Mouse (Mus musculus): Measurements from ENCODE around the gene Zfp787. TPM values are rescaled to one million over a fixed set of nuclear protein-coding genes. Genes with fewer than 3 reads are reported as not detected.

The Zfp787 gene
- total and polyA plus RNA-seq, 3 experiments = 22.7 to 28.8 TPM; not detected in 1

DNA sequence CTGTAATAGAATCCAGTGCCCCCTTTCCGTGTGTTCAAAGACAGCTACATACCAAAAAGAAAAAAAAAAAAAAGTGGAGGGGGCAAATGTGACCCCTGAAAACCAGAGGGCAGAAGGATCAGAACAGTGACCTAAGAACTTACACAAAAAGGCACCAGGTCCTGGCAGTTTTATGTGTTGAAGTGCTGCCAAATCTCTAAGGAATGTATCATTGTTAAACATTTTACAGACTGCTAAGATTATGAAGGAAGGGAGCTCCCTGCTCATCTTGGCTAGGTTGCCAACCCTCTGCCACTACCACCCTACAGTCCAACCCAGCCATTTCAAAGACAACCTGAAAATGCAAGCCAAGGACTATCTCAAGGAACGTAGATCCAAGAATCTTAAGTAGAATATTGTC lies 30.4 kb upstream of the Zfp787 start (continued):
- TF ChIP-seq CHD1 (IDR thresholded peaks at IDR 0.05; ENCODE audit: low read depth, low read length) = no peak
- no peak for TF ChIP-seq TBP (IDR thresholded peaks at IDR 0.05; ENCODE audit: low read depth, low read length)
- TF ChIP-seq MEF2A (IDR thresholded peaks at IDR 0.05; ENCODE audit: extremely low read depth, insufficient replicate concordance, low read depth, low read length, poor library complexity, severe bottlenecking) = no peak
- TF ChIP-seq ZC3H11A (IDR thresholded peaks at IDR 0.05; ENCODE audit: low read depth, low read length) = no peak

DNA sequence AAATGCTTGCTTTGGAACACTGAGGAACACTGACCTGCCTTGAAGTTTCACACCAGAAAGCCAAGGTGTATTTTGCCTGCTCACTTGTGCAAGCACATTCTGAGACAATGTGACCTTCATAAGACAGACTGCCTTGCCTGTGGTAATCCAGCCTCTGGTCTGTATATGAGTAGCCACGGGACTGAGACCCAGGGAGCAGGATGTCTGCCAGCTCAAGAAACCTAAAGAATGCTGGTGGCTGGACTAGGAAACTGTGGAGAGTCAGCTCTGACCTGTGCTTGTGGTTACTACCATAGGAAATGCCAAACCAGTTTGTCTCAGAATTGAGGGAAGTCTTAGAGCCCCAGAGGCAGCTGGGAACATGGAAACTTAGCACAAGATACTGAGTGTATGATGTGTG lies 29.6 kb upstream of the Zfp787 start:
- Histone ChIP-seq H3K79me2 (ENCODE audit: control insufficient read depth, insufficient read depth, low read length, poor library complexity) (no peaks in the 10 kb centered on the region), H3K27me3 (ENCODE audit: control insufficient read depth in 1 of 2, insufficient read depth in 2 of 2, low read length in 2 of 2) (no peaks in the 10 kb centered on the region), H3K9ac (ENCODE audit: control insufficient read depth, low read depth, low read length, poor library complexity, severe bottlenecking) (no peak overlapping the region), H3K4me3 (ENCODE audit: control insufficient read depth in 1 of 2, insufficient read depth in 1 of 2, low read depth in 2 of 2, low read length in 2 of 2) (no peak overlapping the region), H3K4me1 (ENCODE audit: control insufficient read depth in 1 of 2, insufficient read depth in 2 of 2, low read length in 2 of 2) (no peaks in the 10 kb centered on the region; a peak in 1 of 4 replicates), H3K9me3 (replicated peaks; ENCODE audit: insufficient read depth, low read length) (no peaks in the 10 kb centered on the region), H3K36me3 (ENCODE audit: control insufficient read depth in 1 of 2, insufficient read depth in 2 of 2, low read length in 2 of 2) (no peaks in the 10 kb centered on the region), H3K27ac (ENCODE audit: control insufficient read depth, low read depth, low read length) (no peak overlapping the region)
- no peak for TF ChIP-seq POLR2AphosphoS2 (IDR thresholded peaks at IDR 0.05; ENCODE audit: low read length)
- TF ChIP-seq KAT2A (conservative IDR thresholded peaks at IDR 0.05; ENCODE audit: low read depth, low read length) = no peak
- no peak for TF ChIP-seq ZMIZ1 (IDR thresholded peaks at IDR 0.05; ENCODE audit: low read depth, low read length)
- no peak for TF ChIP-seq ZKSCAN1 (IDR thresholded peaks at IDR 0.05; ENCODE audit: low read depth, low read length)
- TF ChIP-seq MAFK (IDR thresholded peaks at IDR 0.05; ENCODE audit: borderline replicate concordance, low read depth, low read length) = no peak
- TF ChIP-seq MYC (IDR thresholded peaks at IDR 0.05; ENCODE audit: low read depth, low read length) = no peak
- TF ChIP-seq GABPA (IDR thresholded peaks at IDR 0.05; ENCODE audit: low read depth, low read length) = no peak
- TF ChIP-seq USF2 (IDR thresholded peaks at IDR 0.05; ENCODE audit: borderline replicate concordance in 1 of 2, insufficient read depth in 1 of 2, low read depth in 1 of 2, low read length in 2 of 2) = no peak
- no peak for TF ChIP-seq NRF1 (IDR thresholded peaks at IDR 0.05; ENCODE audit: insufficient read depth, low read depth, low read length, poor library complexity, severe bottlenecking)
- TF ChIP-seq TCF12 (IDR thresholded peaks at IDR 0.05; ENCODE audit: low read depth, low read length) = no peak
- TF ChIP-seq RAD21 (IDR thresholded peaks at IDR 0.05; ENCODE audit: low read depth, low read length) = no peak
- TF ChIP-seq SMC3 (IDR thresholded peaks at IDR 0.05; ENCODE audit: low read depth, low read length) = no peak
- no peak for TF ChIP-seq MAX (IDR thresholded peaks at IDR 0.05; ENCODE audit: low read length)
- no peak for TF ChIP-seq TBP (IDR thresholded peaks at IDR 0.05; ENCODE audit: low read depth, low read length)
- TF ChIP-seq NELFE (IDR thresholded peaks at IDR 0.05; ENCODE audit: low read depth, low read length) = no peak
- TF ChIP-seq CHD2 (IDR thresholded peaks at IDR 0.05; ENCODE audit: low read length) = no peak
- TF ChIP-seq POLR2AphosphoS5 (IDR thresholded peaks at IDR 0.05; ENCODE audit: borderline replicate concordance, low read depth, low read length) = no peak
- TF ChIP-seq ZC3H11A (IDR thresholded peaks at IDR 0.05; ENCODE audit: low read depth, low read length) = no peak
- DNase-seq (ENCODE audit: low read depth, low spot score) = no peak

All from MEL (cell line).